Mouse (Mus musculus) midbrain, embryonic 10.5 days (tissue): ENCODE measurements around the gene Hps3. TPM values are rescaled to one million over a fixed set of nuclear protein-coding genes. Genes with fewer than 3 reads are reported as not detected.

Experiments
- DNase-seq: peaks from one replicate; pipeline ENCODE4 v3.0.0-alpha.2; 2017; ENCODE audit warnings: low spot score
- H3K27ac ChIP-seq: fragments of 300-500 bp; sonication (generic); replicated peaks from 2 replicates; pipeline ENCODE4 v1.5.1; 2016; ENCODE audit warnings: mild to moderate bottlenecking
- H3K27me3 ChIP-seq: fragments of 300-500 bp; sonication (generic); 2 replicates; pipeline ENCODE4 v1.6.1; 2016; ENCODE audit warnings: low read depth, mild to moderate bottlenecking; ENCODE audit not compliant: poor library complexity, severe bottlenecking
- H3K36me3 ChIP-seq: fragments of 300-500 bp; sonication (generic); 2 replicates; pipeline ENCODE4 v1.6.1; 2016; ENCODE audit warnings: mild to moderate bottlenecking, moderate library complexity
- H3K4me1 ChIP-seq: fragments of 300-500 bp; sonication (generic); 2 replicates; pipeline ENCODE4 v1.6.1; 2016
- H3K4me3 ChIP-seq: fragments of 300-500 bp; sonication (generic); 2 replicates; pipeline ENCODE4 v1.5.1; 2016; ENCODE audit warnings: mild to moderate bottlenecking, moderate library complexity
- H3K9me3 ChIP-seq: fragments of 300-500 bp; sonication (generic); replicated peaks from 2 replicates; pipeline ENCODE4 v1.6.1; 2016; ENCODE audit warnings: mild to moderate bottlenecking
- WGBS: fragments of 180-500 bp; shearing (Covaris S2); methylation state at CpG from one replicate; pipeline ENCODE4 v1.1.7; 2016; 5-methylcytosine and 5-hydroxymethylcytosine counted together
- polyA plus RNA-seq: library from polyadenylated mRNA; unstranded; fragments of >200 nt; fragmentation: Nextera tagmentation; extraction: Ambion mirVana; gene quantifications from 2 replicates; pipeline ENCODE4 v1.2.1, GENCODE M21; 2016

Hps3 gene
- polyA plus RNA-seq, 1 experiment from 2014 or later = 10.4 TPM

DNA sequence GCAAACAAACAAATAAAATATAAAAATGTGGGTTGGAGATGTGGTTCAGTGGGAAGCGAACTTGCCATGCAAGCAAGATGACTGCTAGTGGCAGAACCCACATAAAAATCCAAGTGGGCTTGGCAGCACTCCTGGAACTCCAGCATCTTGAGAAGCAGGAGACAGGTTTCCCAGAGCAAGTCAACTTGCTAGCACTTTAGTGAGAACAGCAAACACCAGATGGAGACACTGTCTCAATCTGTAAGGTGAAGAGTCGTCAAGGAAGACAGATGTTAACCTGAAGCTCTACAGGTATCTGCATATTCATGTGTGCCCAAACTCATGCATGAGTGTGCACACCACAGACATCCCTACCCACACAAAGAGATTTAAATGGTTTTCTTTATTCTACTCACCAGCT is 35.6 kb downstream of the Hps3 start:
- H3K27ac ChIP-seq = no peak overlapping the region
- no peak overlapping the region for H3K4me3 ChIP-seq
- no peaks in the 10 kb centered on the region for H3K9me3 ChIP-seq
- H3K27me3 ChIP-seq = no peaks in the 10 kb centered on the region
- peaks cover 47% of the 10 kb centered on the region for H3K36me3 ChIP-seq
- 89% methylated on average over 2 of the region's 2 CpGs for WGBS
- DNase-seq = no peak
- H3K4me1 ChIP-seq = no peaks in the 10 kb centered on the region

DNA sequence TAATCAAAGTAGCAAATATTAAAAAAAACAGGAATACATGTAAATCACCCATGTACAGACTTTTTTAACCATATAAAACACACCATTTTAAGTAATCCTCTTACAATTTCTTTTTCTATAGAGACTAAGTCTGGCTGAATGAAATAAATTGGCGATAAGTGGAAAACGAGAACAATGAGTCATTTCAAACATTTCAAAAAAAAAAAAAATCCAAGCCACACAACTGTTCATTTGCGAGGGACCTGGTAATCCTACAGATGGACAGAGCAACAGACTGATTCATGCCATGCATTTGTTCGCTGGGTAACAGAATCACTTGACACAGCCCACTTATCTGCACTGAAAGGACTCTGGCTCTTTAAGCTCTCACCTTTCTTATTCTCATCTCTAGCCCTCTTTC is 42.7 kb downstream of the Hps3 start:
- no peaks in the 10 kb centered on the region for H3K27me3 ChIP-seq
- WGBS = 81% methylated on average over 4 of the region's 4 CpGs

DNA sequence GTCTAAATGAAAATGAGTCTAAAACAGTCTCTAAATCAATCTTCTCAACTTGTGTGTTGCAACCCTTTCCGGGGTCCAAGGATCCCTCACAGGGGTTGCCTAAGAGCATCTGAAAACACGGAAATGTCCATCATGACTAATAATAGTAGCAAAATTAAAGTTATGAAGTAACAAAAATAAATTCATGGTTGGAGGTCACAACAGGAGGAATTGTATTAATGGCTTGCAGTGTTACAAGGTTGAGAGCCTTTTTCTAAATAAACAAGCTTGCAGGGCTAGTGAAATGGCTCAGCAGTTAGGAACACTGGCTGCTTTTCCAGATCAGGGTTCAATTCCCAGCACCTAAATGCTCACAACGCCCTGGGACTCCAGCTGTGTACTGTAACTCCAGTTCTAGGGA is 45.1 kb downstream of the Hps3 start:
- WGBS = 86% methylated on average over 3 of the region's 3 CpGs
- Histone ChIP-seq H3K4me1 (no peaks in the 10 kb centered on the region), H3K27ac (no peak overlapping the region), H3K36me3 (0 out of 2 replicates have a peak, but pooled peaks cover under 1% of the 10 kb centered on the region), H3K27me3 (no peaks in the 10 kb centered on the region), H3K9me3 (no peaks in the 10 kb centered on the region), H3K4me3 (no peak overlapping the region)
- no peak for DNase-seq

More for the DNA sequence above, 42.7 kb downstream of the Hps3 start:
- Histone ChIP-seq H3K4me1 (no peaks in the 10 kb centered on the region), H3K9me3 (no peaks in the 10 kb centered on the region), H3K4me3 (no peak overlapping the region), H3K36me3 (peaks cover 12% of the 10 kb centered on the region), H3K27ac (no peak overlapping the region)
- no peak for DNase-seq

DNA sequence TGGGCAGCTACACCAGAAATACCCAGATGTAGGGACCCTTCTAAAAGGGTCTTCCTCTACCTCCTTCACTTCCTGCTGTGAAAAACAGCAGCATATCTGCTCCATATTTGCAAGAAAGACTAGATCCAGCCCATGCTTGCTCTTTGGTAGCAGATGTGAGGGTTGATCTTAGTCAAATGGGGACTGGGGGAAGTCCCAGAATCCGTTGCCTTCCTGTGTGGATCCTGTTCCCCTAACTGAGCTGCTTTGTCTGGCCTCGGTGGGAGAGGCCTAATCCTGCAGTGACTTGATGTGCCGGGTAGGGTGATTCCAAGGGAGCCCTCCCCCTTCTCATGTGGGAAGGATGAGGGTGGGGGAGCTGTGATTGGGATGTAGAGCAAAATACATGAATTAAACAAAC is 49.0 kb downstream of the Hps3 start:
- no peaks in the 10 kb centered on the region for H3K4me1 ChIP-seq

DNA sequence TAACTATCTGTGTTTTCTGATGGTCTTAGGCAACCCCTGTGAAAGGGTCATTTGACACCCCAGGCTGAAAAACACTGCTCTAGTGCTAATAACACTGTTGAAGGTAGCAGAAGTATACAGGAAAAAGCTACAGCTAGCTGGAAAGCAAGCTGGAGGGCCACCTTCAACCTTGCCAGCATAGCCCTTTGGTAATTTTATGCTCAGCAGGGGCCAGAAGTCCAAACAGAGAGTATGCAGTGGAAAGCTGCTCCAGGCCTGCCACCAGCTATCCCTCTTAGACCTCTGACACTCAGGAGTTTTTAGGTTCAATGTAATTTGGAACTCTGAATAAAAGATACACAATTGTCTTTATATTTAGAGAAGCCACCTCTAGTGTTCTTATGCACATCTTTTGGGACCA is 52.3 kb downstream of the Hps3 start:
- Histone ChIP-seq H3K27me3 (no peaks in the 10 kb centered on the region), H3K27ac (no peak overlapping the region), H3K9me3 (no peaks in the 10 kb centered on the region), H3K4me3 (no peak overlapping the region), H3K4me1 (no peaks in the 10 kb centered on the region), H3K36me3 (no peaks in the 10 kb centered on the region)
- no peak for DNase-seq

More for the DNA sequence above, 49.0 kb downstream of the Hps3 start:
- DNase-seq = no peak
- no peak overlapping the region for H3K27ac ChIP-seq
- no peaks in the 10 kb centered on the region for H3K36me3 ChIP-seq
- H3K27me3 ChIP-seq = no peaks in the 10 kb centered on the region
- no peaks in the 10 kb centered on the region for H3K9me3 ChIP-seq
- WGBS = 20% methylated on average over 3 of the region's 3 CpGs
- H3K4me3 ChIP-seq = no peak overlapping the region

DNA sequence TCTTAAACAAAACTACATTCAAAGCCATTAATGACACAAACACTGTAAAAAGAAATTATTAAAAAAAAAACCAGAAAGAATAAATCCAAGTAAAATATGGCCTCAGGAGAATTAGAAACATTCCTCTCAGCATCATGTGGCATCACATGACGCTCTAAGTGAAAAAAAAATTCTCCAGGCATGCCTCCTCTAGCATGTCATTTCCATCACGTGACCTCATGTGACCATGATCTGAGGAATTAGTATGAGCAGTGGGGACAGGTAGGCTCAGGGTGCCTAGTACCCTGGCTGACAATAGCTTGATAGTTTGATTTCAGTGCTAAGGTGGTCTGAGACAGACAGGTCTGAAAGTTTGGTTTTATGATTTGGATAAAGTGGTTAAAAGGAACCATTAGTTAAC is 54.0 kb downstream of the Hps3 start:
- no peak overlapping the region for H3K4me3 ChIP-seq
- no peak overlapping the region for H3K27ac ChIP-seq
- no peaks in the 10 kb centered on the region for H3K9me3 ChIP-seq
- H3K27me3 ChIP-seq = no peaks in the 10 kb centered on the region
- no peaks in the 10 kb centered on the region for H3K36me3 ChIP-seq
- no peaks in the 10 kb centered on the region for H3K4me1 ChIP-seq
- DNase-seq = no peak
- WGBS = 88% methylated on average over 2 of the region's 2 CpGs

DNA sequence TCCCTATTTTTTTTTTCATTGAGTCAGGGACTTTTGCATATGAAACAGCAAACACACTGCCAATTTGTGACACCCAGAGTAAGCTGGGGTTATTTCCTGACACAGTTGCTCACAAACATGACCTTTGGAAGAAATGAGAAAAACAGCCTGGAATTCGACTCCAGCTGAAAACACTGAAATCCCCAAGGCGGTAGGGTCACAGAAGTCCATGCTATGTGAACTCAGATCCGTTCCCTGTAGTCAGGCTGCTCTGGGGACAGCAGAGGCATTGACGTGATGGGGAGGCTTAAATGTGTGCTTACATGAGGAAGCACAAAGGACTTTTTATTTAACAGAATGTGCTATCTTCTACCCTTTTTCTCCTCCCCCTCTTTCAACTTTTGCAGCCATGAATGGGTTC is 56.6 kb downstream of the Hps3 start:
- Histone ChIP-seq H3K4me1 (no peaks in the 10 kb centered on the region), H3K4me3 (no peak overlapping the region), H3K9me3 (no peaks in the 10 kb centered on the region), H3K36me3 (no peaks in the 10 kb centered on the region), H3K27ac (no peak overlapping the region), H3K27me3 (no peaks in the 10 kb centered on the region)
- WGBS = 55% methylated on average over 4 of the region's 4 CpGs
- DNase-seq = no peak

DNA sequence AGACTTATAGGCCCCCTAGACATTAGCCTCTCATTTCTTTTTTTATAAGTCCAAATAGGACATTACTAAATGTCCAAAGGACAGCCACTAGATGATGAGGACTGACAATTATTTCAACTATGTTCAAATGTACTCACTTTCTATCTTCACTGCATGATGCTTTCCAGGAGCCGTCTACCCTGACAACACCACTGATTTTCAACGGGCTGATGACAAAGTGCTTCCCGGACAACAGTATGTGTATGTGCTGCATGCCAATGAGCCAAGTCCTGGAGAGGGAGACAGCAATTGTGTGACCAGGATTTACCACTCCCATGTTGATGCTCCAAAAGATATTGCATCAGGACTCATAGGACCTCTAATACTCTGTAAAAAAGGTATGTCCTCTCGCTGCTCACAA is 69.0 kb downstream of the Hps3 start:
- no peaks in the 10 kb centered on the region for H3K9me3 ChIP-seq
- no peak overlapping the region for H3K4me3 ChIP-seq
- WGBS = 83% methylated on average over 4 of the region's 4 CpGs
- no peaks in the 10 kb centered on the region for H3K36me3 ChIP-seq
- H3K27me3 ChIP-seq = no peaks in the 10 kb centered on the region
- no peak overlapping the region for H3K27ac ChIP-seq
- no peak for DNase-seq
- no peaks in the 10 kb centered on the region for H3K4me1 ChIP-seq

DNA sequence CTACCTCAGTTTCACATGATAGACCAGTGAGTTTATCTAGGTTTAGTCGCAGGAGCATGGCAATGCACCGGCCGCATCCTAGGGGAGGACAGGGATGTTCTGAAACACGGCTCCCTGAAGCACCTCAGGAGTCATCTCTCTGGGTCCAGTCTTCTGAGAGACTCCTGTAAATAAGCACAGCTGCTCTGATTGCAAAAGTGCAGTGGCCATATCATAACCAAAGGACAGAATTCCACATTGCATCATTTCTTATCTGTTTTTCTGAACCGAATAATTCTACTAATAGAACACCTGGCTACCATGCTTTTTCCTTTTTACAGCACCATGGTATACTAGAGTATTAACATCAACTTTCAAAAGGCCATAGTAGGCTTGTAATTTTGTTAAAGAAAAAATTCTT is 69.9 kb downstream of the Hps3 start:
- no peaks in the 10 kb centered on the region for H3K36me3 ChIP-seq
- no peaks in the 10 kb centered on the region for H3K27me3 ChIP-seq
- H3K4me3 ChIP-seq = no peak overlapping the region
- H3K27ac ChIP-seq = no peak overlapping the region
- DNase-seq = no peak
- no peaks in the 10 kb centered on the region for H3K9me3 ChIP-seq
- 89% methylated on average over 5 of the region's 5 CpGs for WGBS
- H3K4me1 ChIP-seq = peaks cover 3% of the 10 kb centered on the region

DNA sequence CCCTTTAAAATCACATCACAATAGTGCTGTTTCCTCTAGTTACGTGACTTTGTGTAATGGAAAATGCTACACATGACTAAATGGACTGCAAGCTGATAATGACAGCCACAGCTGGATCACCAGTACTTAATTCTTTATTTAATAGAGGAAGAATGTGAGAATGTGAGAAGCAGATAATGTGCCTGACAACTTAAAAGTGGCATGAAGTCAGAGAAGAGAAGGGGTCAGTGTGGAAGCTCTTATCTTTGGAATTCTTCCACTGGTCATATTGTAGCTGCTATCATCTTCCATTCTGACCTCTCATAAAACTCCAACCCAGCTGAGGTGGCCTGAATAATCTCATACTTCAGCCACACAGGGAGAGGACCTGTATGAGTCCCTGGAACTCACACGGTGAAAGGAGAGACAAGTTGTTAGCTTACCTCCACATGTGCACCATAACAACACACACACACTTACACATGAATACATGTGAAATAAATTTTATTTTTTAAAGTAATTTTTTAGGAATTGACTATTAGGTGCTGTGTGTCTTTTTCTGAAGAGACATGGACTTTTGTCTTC is 70.4 kb downstream of the Hps3 start:
- 77% methylated on average over 2 of the region's 2 CpGs for WGBS
- no peak for DNase-seq
- H3K27me3 ChIP-seq = no peaks in the 10 kb centered on the region
- no peak overlapping the region for H3K27ac ChIP-seq
- H3K4me3 ChIP-seq = no peak overlapping the region
- H3K9me3 ChIP-seq = no peaks in the 10 kb centered on the region
- peaks cover 9% of the 10 kb centered on the region for H3K4me1 ChIP-seq
- no peaks in the 10 kb centered on the region for H3K36me3 ChIP-seq

DNA sequence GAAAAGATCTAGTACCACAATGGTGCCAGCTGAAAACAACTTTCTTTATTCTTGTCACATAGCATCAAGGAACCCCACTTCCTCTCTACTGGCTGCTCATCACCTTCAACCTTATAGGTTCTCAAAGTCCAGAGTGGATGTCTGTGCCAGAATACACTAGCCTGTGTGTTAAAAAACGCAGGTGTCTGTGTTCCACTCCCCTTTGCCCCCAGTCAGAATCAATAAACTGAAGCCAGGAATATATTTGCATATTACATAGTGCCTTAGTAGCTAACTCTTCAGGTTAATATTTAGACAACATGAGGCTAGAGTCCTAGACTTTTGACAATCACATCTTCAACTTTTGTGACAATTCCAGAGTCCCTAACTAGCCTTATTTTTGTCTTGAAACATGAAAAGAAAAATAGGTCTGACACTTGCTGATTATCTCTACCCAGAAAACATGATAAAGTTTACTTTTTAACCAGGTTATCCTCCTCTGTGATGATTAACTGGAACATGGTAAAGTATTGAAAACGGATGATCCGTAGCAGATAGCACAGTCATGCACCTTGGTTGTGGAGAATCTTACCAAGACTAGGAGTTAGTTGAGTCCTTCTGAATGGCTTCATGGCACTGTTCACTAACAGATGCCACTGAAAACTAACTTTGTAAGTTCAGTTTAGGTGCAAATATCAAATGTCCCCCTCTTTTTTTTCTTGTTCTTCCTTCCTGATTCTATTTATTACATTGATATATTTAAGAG is 72.2 kb downstream of the Hps3 start:
- WGBS = 90% methylated on average over 3 of the region's 3 CpGs
- Histone ChIP-seq H3K4me3 (no peak overlapping the region), H3K36me3 (no peaks in the 10 kb centered on the region), H3K27ac (no peak overlapping the region), H3K4me1 (peaks cover 10% of the 10 kb centered on the region), H3K9me3 (no peaks in the 10 kb centered on the region), H3K27me3 (no peaks in the 10 kb centered on the region)
- DNase-seq = no peak

DNA sequence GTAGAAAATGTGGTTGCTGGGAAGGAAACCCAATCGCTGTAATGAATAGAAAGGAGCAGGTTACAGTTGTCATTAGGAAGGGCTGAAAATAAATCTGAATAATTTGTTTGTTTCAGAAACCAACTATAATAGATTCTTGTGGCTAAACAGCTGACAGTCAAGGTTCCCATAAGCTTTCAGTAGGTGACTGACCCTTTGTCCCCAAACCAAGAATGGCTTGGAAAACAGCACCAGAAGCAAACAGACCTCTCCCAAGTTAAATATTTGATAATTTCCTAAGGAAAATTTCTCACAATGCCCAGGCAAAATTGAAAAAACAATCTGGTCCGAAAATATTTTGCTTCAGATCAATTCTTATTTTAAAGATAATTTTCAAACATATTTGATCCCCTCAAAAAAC is 73.8 kb downstream of the Hps3 start:
- H3K4me1 ChIP-seq = peaks cover 16% of the 10 kb centered on the region
- no peak for DNase-seq
- H3K9me3 ChIP-seq = no peaks in the 10 kb centered on the region
- H3K36me3 ChIP-seq = no peaks in the 10 kb centered on the region
- no peaks in the 10 kb centered on the region for H3K27me3 ChIP-seq
- no peak overlapping the region for H3K27ac ChIP-seq
- 94% methylated on average over 2 of the region's 2 CpGs for WGBS
- H3K4me3 ChIP-seq = no peak overlapping the region

DNA sequence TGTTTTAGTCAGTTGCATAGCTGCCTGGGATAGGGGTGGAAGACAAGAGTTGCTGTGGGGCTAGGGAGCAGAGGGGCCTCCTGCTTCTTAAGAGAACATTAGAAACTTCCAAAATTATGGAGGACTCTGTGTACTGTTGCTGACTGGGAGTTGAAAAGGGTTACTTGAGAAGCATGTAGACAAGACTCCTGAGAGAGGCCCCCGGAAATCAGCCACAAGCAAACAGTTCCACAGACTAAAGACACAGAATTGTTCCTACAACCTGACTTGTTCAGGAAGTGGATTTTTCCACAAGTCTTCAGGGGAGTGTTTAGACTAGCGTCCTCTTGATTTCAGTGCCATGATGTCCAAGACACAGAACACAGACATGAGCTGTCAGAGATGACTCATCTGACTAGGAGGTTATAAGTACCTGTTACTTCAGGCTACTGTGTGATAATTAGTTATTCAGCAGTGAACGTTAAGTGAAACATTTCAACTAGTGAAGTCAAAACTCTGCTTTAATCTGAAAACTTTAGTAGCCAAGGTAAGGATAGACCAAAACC is 74.5 kb downstream of the Hps3 start:
- no peaks in the 10 kb centered on the region for H3K27me3 ChIP-seq
- H3K4me1 ChIP-seq = peaks cover 16% of the 10 kb centered on the region

More for the DNA sequence above, 74.5 kb downstream of the Hps3 start:
- H3K9me3 ChIP-seq = no peaks in the 10 kb centered on the region
- no peak overlapping the region for H3K27ac ChIP-seq
- no peaks in the 10 kb centered on the region for H3K36me3 ChIP-seq
- H3K4me3 ChIP-seq = no peak overlapping the region
- 74% methylated on average over 3 of the region's 3 CpGs for WGBS
- DNase-seq = no peak
